Mouse (Mus musculus) urinary bladder, postnatal 25 days (tissue): ENCODE results near the gene G0s2.

Source experiments
- DNase-seq: peaks from one replicate; pipeline ENCODE4 v3.0.0; 2022; ENCODE audit warnings: low spot score

G0s2 gene

DNA sequence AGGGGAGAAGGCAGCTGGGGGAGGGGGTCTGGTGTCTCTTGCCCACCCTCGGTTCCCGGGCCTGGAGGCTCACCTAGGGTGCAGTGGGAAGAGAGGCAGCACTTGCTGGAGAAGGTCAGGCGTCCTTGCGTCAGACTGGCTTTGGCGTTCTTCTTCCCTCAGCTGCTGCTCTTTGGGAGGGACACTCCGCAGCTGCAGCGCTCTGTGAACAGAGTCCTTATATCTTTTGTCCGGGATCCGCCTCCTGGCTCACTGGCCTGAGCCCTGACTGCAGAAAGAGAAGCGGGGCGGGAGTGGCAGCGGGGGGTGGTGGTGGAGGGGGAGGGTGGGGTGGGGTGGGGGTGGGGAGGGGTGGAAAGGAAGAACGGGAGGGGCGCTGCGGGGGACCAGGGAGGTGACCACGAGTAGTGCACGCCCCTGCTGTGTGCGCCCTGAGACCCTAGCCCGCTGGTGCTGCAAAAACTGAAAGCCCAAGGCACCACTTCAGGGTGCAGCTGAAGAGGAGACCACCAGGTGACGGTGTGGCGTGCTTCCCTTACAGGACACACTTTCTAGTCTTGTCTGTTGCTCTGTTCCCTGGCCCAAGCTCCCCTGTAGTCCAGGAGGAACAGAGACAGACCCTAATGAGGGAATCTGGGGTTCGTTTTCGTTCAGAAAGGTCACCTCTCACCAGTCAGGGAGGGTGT is at the start of gene G0s2:
Gene G0s2, minus strand, starts transcription at position 302 of the 686 bp plus-strand sequence.
- peak; percentile 56 for DNase-seq

DNA sequence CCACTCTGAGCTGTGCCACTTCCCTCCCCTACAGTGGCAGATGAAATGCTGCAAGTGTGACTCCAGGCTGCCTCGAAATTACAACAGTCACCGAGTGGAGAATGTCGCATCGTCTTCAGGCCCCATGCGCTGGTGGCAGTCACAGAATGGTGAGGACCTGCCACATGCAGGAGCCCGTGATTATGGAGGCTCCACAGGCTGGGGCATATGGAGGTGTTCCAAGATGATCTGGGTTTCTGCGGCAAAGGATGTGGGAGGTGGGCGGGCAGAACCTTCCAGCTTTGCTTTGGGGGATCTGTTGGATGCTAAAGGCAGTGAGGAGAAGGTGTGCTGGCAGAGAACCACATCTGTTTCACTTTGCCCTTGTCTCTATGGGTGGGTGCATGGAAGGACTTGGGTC is 47.4 kb upstream of the G0s2 start:
- DNase-seq, result no peak

DNA sequence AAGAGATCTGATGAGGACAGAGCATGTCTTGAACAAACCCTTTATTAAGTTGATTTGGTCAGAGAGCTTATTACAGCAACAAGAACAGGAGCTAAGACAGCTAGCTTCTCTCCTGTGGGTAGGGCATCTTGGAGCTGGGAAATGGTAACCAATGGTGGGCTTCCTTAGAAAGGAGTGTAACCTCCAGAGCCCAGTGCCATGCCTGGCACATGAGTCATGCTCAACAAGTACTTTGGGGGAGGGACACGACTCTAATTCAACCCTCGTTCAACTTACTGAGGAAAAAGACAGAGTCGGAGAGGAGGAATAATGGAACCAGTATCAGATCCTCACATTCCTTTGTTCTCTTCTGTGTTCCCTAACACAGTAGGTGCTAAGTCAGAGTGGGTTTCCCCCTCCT is 46.7 kb upstream of the G0s2 start:
- DNase-seq, result no peak

DNA sequence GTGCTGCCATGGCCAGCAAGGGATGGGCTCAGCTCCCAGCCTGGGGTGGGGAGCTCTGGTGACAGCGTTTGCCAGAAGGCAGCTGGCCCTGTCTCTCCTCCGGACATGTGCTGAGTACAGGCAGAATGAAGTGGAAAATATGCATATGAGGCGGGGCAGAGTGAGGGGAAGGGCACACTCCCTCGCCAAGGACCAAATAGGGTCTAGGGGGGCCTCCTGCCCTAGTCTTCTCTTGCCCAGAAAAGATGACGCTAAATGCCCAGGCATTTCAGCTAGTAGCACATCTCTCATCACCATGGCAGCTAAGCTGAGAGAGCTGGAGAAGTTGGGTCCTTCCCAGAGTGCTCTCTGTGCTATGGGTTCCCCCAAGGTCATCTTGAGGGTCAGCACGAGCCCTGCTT is 44.1 kb upstream of the G0s2 start:
- peak; percentile 35 for DNase-seq

DNA sequence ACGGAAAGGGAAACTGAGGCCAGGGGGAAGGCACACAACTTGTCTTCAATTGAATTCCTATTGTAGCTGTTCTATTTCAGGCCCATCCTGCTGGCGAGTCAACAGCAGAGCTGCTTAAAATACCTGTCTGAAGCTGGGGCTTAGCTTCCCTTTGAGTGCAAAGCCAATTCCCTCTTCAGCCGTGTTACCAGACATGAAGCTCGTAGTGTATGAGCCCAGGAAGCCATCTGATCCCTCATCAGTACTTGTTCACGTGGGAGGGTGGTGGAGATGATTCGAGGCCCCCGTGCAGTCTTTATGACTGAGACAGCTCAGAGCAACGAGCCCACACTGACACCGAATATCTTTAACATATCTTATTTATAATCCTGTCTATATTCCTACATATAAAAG is 43.3 kb upstream of the G0s2 start:
- DNase-seq, result no peak

DNA sequence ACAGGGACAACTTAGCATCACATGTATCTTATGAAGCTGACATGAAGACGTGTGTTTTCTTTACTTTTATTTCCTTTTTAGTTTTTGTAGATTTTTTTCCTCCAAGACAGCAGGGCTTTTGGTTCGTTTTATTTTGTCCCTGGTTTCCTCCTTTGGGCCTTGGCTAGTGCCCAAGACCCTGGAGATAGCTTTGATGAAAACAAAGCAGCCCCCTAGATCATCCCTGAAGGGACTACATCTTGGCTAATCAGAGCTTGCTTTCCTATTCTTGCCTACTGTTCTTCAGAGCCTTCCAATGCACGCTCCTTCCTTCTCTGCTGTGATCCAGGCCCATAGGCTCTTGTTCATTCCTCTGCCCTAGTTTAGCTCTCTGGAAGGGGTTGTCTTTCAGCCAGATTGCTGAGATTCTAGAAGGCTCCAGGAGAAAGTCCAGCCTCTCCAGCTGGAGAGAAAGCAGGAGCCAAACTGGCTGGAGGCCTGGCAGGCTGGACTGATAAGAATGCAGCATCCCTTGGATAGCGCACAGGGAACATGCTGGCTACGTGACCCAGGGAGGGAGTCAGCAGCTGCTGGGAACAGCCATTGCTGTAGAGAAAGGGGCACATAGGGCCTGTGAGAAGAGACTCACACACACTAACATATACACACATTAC is 42.8 kb upstream of the G0s2 start:
- peak; percentile 53 for DNase-seq

DNA sequence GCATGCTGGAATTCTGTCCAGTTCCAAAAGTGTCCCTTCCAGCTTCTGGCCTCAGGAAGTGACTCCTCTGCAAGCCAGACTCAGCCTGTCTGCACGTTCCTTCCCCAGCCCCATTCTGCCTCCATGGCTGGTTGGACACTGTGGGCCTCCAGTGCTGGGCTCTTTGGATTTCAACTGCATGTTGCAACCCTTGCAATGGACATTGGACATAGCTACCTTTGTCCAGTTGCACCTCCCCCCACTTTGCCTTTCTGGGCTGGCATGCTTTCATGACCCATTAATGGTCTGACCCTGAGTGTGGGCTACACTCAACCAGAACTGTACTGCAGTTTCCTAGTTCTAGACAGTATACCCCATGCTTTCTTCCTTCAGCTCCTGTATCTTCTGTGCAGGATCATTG is 38.6 kb upstream of the G0s2 start:
- DNase-seq, result no peak

DNA sequence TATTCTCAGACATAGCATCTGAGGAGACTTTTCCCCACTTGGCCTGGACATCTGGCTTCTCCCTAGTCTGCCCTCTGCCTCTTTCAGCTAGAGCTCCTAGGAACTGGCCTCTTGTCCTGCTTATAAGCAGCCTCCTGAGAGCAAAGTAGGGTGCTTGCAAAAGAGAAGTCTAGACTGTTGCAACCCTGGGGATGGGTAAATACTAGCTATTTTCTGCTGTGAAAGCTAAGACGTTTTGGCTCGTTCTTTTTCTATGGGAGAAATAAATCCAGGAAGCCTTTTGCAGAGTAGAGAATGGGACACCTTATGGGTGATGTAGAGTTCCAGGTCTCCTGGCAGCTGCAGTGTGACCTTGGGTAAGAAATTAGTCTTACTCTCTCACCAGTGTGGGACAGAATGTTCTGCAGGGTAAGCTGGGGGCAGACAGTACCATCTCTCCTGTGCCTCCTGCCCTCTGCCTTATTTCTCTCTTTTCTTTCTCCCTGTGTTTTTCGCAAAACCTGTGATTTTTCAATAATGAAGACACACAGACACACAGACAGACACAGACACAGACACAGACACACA is 37.6 kb upstream of the G0s2 start:
- DNase-seq, result no peak

DNA sequence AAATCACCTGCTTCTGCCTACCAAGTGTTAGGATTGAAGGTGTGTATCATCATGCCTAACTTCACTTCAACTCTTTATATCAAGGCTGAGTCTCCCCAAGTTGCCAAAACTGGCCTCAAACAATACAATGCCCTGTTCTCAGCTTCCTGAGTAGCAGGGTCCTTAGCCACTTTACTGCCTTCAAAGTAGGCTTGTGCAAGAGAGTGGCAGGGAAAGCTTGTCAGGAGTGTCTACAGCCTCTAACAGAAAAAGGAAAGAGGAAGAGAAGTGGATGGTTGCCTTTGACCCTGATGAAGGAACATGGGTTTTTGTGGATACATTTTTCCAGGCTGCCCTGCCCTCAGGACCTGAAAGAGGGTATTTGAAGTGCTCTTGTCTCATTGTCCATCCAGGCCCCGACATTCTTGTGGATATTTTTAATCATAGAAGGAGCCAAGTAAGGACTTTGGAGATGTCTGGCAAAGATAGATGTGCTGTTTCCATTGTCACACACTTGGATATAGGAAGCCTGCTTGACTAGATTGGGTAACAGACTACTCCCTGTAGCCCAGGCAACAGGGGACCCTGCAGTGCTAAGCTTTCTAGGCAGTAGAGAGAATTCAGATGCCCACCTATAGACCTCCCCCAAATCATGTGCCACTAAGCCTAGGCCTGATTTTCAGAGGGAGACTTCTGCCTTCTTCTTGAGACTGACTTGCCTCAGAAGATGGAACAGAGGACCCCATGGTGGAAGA is 36.9 kb upstream of the G0s2 start:
- no peak for DNase-seq

DNA sequence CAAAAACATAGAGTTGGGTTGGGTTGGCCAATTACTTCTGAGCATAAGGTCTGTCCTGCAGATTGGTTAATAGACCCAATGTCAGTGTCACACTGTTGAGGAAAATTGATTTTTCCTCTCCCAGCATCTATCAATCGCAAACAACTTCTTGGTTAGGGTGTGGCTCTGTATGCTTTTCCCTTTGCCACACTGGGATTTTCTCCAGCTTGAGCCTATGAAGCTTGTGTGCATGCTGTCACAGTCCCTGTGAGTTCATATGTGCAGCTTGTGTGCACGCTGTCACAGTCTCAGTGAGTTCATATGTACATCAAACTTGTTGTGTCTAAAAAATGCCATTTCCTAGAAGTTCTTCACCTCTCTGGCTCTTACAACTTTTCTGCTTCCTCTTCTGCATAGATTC is 33.8 kb upstream of the G0s2 start:
- DNase-seq, result no peak

DNA sequence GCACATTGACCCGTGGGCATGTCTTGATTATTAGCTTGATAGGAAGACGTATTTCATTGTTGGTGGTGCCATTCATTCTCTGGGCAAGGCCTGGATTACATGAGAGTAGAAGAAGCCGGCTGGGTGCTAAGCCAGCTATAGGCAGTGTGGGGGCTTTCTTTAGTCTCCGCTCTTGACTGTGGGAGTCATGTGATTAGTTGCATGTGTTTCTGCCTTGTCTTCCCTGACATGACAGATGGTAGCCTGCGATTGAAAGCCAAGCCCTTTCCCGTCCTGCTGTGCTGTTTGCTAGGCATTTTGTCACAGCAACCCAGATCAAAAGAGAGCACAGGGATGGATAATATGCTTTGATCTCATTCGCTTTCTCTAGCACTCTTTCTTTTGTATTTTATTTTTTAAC is 32.4 kb upstream of the G0s2 start:
- no peak for DNase-seq

DNA sequence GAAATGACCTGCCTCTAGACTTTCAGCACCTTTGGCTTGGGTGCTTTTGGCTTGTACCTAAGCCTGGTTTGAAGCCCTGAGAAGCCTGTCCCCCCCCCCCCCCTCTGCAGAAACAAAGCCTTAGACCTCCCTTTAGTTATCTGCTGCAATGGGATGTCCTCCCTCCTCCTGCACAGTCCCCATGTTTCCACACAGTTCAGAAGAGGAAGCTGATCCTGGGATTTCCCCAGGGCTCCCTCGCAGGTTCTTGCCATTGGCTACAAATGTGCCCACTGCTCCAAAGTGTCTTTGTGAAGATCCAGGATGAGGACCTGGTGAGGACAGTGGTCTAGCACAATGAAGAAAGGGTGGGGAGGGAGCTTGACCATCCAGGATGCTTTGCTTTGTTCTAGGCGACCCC is 30.1 kb upstream of the G0s2 start:
- DNase-seq, result no peak

DNA sequence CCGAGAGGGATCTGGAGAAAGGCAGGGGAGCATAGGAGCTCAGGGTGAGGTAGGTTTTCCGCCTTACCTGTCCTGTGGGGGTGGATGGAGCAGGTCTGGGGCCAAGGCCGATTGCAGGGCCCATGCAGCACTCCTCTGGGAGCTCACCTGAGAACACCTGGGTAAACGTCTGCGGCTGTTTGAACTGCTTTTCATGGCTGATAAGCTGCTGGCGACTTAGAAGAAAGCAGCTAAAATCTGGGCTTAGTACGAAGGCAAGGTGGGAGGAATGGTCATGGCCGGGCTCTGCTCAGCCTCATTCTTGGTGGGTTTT is 29.0 kb upstream of the G0s2 start:
- no peak for DNase-seq

DNA sequence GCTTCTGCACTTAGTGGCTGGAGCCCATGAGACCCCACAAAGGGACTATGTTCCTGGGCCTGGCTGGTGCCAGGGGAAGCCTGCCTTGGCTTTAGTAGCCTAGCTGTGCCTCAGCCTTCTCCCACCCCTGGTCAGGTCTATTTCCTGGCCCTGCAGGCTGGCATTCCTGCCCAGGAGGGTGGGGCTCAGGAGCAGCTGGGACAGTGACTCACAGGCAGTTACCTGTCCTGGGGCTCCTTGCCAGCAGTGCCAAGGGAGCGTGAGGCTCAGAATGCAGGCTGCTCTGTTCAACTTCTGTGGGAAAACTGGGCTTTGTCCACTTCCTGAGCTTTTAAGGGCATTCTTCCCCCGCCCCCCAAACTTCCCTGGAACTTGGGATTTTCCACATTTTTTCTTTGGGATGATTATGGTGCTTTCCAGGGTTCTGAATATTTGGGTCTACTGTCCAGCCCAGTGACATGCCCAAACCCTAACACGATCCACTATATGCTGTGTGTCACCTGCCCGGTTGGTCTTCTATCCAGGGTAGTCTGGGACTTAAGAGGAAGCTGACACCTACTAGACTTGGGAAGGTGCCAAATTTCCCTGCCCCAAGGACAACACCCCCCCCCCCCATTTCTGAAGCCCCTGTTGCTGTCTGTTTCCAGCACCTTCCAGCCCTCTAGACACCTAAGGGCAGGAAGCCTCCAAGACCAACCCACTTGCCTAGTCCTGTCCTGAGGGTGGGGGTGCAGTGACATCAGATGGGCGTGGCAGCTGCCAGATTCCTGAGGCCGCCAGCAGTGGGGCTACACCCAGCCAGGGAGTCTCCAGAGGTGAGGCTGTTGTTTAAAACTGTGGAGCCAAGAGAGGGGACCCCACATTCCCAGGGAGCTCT is 28.4 kb upstream of the G0s2 start:
- peak; percentile 61 for DNase-seq

DNA sequence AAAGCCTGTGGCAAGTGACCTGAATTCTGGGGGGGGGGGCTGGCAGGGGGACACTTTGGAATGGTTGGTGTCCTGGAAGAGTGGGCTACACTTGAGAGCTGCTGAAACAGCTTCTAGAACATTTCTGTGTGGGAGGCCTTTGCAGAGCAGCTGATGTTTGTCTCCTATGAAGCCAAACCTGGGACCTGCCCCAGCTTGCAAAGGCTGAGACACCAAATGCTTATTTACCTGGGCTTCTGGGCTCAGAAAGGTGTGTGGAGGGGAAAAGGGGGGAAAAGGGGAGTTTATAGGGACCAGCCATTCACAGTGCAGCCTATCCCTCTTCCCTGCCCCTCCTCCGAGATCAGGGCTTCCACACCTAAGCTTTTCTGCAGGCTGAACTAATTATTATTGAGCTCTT is 27.0 kb upstream of the G0s2 start:
- DNase-seq, result peak; percentile 26

DNA sequence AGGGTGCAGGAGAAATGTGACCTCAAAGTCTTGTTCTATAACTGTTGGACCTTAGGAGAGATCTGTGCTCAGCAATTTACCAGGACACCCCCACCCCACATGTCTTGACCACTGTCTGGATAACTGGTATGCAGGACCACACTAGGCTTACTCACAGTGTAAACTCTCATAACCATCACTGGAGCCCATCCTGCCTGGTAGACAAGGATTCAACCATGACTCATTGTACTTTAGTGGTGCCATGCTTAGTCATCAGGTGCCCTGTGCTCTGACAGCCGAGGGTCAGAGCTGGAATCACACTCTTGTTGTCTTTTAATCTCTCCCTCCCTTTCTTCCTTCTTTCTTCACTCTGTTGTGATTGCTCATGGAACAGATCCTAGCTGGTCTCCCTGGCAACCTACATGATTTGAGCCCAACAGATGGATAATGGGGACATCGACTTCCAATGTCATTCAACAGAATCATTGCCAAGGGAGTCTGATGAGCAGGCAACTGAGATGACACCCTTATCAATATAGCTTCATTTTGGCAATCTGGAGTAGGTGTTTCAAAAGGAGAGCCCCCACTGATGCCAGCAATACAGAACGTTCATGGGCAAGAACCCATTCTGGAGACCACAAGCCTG is 25.2 kb upstream of the G0s2 start:
- DNase-seq, result no peak

DNA sequence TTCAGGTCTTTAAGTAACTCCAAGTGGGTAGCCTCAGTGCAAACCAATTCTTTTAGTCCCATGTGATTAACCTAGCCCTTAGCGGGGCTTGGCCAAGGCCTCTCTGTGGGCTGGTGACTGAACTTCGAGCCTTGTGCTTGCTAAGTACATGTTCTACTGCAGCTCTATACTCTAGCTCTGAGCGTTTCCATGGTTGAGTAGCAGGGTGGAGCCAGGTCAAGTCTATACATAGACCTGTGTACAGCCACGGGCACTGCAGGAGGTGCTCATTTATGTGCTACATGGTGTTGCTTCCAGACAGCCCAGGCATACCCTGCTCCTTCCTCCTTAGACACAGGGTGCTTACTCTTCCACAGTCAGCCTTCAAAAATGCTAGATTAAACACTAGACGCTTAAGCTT is 22.9 kb upstream of the G0s2 start:
- DNase-seq, result no peak

DNA sequence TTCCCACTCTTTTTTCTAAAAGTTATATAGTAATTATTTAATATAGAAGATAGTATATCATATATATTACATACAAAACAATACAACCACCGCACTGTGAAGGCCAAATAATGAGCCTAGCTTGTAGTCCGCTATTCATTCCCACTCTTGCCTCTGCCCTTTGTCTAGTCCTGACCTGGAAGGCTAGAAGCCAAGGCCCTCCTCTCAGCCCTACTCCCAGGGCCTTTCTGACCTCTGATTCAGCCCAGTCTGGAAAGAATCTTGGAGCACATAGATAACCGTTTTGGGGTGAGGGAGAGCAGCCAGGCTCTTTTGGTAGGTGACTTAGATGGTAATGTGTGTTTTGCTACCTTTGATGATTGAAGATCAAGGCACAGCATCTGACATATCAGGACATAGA is 20.9 kb upstream of the G0s2 start:
- no peak for DNase-seq

DNA sequence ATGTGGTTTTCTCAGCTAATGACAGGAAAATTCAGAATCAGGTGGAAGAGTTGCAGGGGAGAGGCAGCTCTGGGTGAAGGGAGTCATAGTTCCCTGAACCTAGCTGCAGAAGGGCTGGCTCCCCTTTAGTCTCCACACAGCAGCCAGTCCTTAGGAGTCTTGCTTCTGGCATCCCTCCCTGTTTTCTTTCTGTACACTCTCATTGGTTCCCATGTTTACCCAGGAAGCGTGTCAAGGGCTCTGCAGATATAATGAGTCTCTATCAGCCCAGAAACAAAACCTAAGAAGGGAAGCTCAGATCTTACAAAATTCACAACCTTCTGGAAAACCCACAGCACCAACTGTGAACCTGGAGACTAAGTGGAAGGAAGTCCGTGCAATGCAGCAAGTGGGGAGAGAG is 20.0 kb upstream of the G0s2 start:
- no peak for DNase-seq

DNA sequence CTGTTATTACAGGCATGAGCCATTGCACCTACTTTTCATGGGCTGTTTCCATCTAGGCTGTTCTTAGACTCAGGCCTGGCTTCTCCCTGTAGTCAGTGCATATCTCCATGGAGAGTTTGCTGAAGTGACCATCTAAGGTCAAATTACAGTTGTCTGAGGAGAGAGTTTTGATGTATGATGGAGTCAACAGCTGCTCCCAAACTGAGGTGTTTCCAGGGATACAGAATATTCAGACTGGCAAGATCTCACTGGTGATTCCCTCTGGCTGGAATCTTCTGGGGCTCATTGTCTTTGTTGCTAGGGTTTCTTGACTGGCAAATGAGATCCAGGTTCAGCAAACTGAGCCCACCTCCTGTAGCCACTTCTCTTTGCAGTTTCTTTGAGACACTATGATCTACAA is 17.7 kb upstream of the G0s2 start:
- DNase-seq, result no peak

DNA sequence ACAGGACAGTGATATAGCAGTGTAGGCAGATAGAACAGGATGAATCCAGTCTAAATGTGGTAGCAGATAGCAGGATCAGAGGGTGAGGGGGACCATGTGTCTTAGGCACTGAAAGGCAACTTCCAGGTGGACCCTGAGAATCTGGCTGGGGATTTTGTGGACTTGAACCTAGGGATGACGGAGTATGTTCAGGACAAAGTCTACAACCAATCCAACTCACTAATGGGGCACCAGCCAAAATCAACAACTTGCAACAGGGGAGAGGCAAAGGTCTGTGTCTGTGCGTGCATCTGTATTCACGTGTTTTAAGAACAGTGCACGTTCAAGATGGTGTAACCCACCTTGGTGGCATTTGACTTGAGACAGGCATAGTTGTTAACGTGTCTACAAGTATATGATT is 16.9 kb upstream of the G0s2 start:
- no peak for DNase-seq

DNA sequence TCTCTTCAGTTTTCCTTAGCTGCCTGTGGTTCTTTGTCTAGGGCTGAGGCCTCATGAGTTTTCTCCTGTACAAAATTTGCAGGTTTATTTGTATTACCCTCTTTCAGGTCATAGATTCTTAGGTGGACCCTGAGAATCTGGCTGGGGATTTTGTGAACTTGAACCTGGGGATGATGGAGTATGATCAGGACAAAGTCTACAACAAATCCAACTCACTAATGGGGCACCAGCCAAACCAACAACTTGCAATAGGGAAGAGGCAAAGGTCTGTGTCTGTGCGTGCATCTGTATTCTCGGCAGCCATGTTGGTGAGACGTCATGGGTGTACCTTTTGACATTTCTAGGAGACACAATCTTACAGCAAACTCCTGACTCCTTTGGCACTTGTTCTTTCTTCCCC is 16.1 kb upstream of the G0s2 start:
- DNase-seq, result no peak
